Mouse (Mus musculus) forebrain, embryonic 16.5 days (tissue): Measurements from ENCODE around the gene Cotl1. TPM values are rescaled to one million over a fixed set of nuclear protein-coding genes. Genes with fewer than 3 reads are reported as not detected.

Experiments
- ATAC-seq: fragments of 200-750 bp; cut with Nextera tagmentation; 2 replicates; pipeline ENCODE4 v1.8.0; 2017; ENCODE audit warnings: mild to moderate bottlenecking, moderate library complexity
- H3K27ac ChIP-seq: fragments of 300-500 bp; sonication (generic); 2 replicates; pipeline ENCODE4 v1.5.1; 2014; ENCODE audit warnings: low read length, control low read depth
- H3K27me3 ChIP-seq: fragments of 300-500 bp; sonication (generic); replicated peaks from 2 replicates; pipeline ENCODE4 v1.6.1; 2014; ENCODE audit warnings: low read length; ENCODE audit not compliant: control insufficient read depth, insufficient read depth
- H3K36me3 ChIP-seq: fragments of 300-500 bp; sonication (generic); 2 replicates; pipeline ENCODE4 v1.6.1; 2014; ENCODE audit not compliant: control insufficient read depth, insufficient read depth
- H3K4me1 ChIP-seq: fragments of 300-500 bp; sonication (generic); replicated peaks from 2 replicates; pipeline ENCODE4 v1.6.1; 2014; ENCODE audit warnings: low read length; ENCODE audit not compliant: control insufficient read depth, insufficient read depth
- H3K4me2 ChIP-seq: fragments of 300-500 bp; sonication (generic); 2 replicates; pipeline ENCODE4 v1.6.1; 2014; ENCODE audit warnings: mild to moderate bottlenecking, low read length, control low read depth
- H3K4me3 ChIP-seq: fragments of 300-500 bp; sonication (generic); replicated peaks from 2 replicates; pipeline ENCODE4 v1.5.1; 2014; ENCODE audit warnings: mild to moderate bottlenecking, low read length, control low read depth
- H3K9ac ChIP-seq: fragments of 300-500 bp; sonication (generic); replicated peaks from 2 replicates; pipeline ENCODE4 v1.6.1; 2014; ENCODE audit warnings: low read depth, low read length, control low read depth
- H3K9me3 ChIP-seq: fragments of 300-500 bp; sonication (generic); 2 replicates; pipeline ENCODE4 v1.6.1; 2016; ENCODE audit warnings: low read length; ENCODE audit not compliant: control insufficient read depth
- WGBS: fragments of 180-500 bp; shearing (Covaris S2); extraction: QIAGEN DNeasy Blood & Tissue Kit; methylation state at CpG from one replicate; pipeline ENCODE4 v1.1.7; 2014; 5-methylcytosine and 5-hydroxymethylcytosine counted together
- polyA plus RNA-seq: library from polyadenylated mRNA; unstranded; fragments of >200 nt; fragmentation: Nextera tagmentation; extraction: Ambion mirVana; gene quantifications from 2 replicates; pipeline ENCODE4 v1.2.1, GENCODE M21; 2015

The Cotl1 gene
- polyA plus RNA-seq, 1 experiment from 2014 or later: 147 TPM

DNA sequence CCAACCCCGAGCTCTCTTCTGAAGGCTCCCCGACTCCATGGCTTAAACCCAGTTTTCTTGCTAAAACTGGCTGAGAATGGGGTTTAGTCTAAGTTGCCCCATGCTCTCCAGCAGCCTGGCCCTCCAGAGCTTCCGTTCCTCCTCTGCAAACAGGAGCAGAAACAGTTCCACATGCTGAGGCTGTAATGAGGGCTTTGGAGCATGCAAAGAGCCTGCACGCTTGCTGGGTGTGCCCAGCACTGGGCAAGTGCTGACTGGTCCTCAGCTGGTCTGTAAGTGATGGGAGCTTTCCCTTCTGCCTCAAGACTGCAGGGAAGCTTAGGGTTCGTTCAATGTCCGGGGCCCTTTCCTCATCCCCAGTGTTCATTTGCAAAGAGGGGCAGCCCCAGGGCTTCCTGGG, 24.1 kb downstream of the Cotl1 start:
- Histone ChIP-seq H3K9me3 (no peaks in the 10 kb centered on the region), H3K9ac (no peak overlapping the region), H3K27me3 (no peaks in the 10 kb centered on the region), H3K27ac (no peak overlapping the region), H3K4me2 (no peak overlapping the region), H3K4me3 (no peak overlapping the region), H3K36me3 (no peaks in the 10 kb centered on the region), H3K4me1 (peaks cover 11% of the 10 kb centered on the region)
- ATAC-seq: no peak
- 74% methylated on average over 6 of the region's 6 CpGs for WGBS

DNA sequence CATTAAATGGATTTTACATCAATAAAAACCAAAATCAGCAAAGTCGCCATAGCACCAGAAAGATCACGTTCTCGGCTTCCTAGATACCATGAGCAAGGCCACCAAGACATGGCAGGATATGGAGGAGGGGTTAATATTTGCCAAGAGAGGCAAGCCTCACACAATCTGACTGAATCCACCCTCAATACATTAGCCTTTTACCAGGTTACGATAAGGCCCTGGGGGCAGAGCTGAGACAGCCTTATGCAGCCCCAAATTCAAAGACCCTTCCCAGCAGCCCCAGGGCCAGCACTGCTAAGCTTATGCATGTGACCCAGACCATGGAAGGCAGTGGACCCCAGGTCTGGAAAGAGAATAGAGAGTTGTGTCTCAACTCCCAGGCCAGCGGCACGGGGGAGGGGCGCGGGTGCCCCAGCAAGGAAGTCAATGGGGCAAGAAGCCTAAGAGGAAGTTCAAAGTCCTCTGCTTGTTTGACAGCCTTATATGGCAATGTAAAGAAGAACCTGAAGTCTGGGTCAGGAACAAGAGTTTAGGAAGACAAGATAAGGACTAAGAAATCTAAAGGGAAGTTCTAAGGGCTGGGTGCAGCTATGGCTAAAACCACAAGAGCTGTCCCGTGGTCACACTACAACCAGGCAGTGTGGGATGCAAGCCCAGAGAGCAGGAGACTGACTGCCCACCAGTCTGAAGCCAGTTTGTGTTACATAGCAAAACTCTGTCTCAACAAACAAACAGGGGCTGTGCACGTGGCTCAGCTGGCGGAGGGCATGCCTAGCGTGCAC, 27.5 kb downstream of the Cotl1 start:
- H3K4me2 ChIP-seq: no peak overlapping the region
- H3K27me3 ChIP-seq: no peaks in the 10 kb centered on the region
- no peak overlapping the region for H3K4me3 ChIP-seq
- H3K36me3 ChIP-seq: peaks cover 3% of the 10 kb centered on the region; the same call in 1 of the 2 replicates
- 86% methylated on average over 12 of the region's 12 CpGs for WGBS
- no peak for ATAC-seq
- no peaks in the 10 kb centered on the region for H3K9me3 ChIP-seq
- H3K27ac ChIP-seq: no peak overlapping the region
- H3K4me1 ChIP-seq: peaks cover 29% of the 10 kb centered on the region
- H3K9ac ChIP-seq: no peak overlapping the region

DNA sequence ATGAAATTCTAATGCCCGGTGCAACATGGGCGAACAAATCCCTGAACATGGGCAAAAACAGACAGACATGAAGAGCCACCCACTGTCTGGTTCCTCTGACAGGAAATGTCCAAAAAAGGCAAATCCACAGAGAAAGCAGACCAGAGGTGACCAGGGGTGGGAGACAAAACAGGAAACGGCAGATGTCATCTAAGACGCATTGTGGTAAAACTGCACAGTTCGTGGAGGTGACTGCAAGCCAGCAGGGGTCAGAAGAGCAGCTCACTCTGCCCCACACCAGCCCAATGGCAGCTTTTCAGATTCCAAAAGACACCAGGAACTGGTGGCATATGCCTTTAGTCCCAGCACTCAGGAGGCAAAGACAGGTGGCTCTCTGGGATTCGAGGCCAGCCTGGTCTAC, 28.4 kb downstream of the Cotl1 start:
- ATAC-seq: no peak
- H3K9ac ChIP-seq: no peak overlapping the region
- no peaks in the 10 kb centered on the region for H3K27me3 ChIP-seq
- no peak overlapping the region for H3K4me2 ChIP-seq
- H3K36me3 ChIP-seq: peaks cover 3% of the 10 kb centered on the region; the same call in 1 of the 2 replicates
- H3K27ac ChIP-seq: no peak overlapping the region
- peaks cover 30% of the 10 kb centered on the region for H3K4me1 ChIP-seq
- WGBS: 72% methylated on average over 6 of the region's 6 CpGs
- no peak overlapping the region for H3K4me3 ChIP-seq
- H3K9me3 ChIP-seq: no peaks in the 10 kb centered on the region

DNA sequence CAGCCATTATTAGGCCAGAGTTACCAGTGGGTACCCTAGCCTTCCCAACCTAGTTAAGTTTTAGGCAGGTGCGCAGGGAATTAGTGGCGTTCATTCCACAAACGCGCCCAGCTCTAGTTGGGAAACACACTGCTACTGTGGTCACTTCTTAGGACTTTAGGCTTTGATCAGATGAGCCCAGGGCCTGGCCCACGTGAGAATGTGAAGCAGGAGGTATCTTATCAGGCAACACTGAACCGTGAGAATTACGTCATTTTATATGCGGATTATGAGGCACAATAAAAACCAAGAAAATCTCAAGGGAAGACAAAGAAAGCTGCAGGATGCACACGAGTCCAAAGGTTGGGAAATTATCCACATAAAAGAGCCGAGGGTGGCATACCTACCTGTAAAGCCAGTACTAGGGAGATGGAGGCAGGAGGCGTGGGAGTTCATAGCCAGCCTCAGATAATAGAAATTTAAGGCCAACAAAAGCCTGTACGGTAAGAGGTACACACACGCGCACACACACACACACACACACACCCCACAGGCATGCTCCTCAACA, 29.3 kb downstream of the Cotl1 start:
- peaks cover 37% of the 10 kb centered on the region for H3K4me1 ChIP-seq
- WGBS: 75% methylated on average over 14 of the region's 14 CpGs
- peak overlapping the region; percentile 18; the same call in 1 of the 2 replicates for H3K27ac ChIP-seq
- no peaks in the 10 kb centered on the region for H3K27me3 ChIP-seq
- H3K9ac ChIP-seq: 0 out of 2 replicates have a peak overlapping the region, but pooled peaks have one; percentile 2
- no peak overlapping the region for H3K4me3 ChIP-seq
- no peak overlapping the region for H3K4me2 ChIP-seq
- no peak for ATAC-seq
- H3K9me3 ChIP-seq: no peaks in the 10 kb centered on the region
- peaks cover 3% of the 10 kb centered on the region; the same call in 1 of the 2 replicates for H3K36me3 ChIP-seq

DNA sequence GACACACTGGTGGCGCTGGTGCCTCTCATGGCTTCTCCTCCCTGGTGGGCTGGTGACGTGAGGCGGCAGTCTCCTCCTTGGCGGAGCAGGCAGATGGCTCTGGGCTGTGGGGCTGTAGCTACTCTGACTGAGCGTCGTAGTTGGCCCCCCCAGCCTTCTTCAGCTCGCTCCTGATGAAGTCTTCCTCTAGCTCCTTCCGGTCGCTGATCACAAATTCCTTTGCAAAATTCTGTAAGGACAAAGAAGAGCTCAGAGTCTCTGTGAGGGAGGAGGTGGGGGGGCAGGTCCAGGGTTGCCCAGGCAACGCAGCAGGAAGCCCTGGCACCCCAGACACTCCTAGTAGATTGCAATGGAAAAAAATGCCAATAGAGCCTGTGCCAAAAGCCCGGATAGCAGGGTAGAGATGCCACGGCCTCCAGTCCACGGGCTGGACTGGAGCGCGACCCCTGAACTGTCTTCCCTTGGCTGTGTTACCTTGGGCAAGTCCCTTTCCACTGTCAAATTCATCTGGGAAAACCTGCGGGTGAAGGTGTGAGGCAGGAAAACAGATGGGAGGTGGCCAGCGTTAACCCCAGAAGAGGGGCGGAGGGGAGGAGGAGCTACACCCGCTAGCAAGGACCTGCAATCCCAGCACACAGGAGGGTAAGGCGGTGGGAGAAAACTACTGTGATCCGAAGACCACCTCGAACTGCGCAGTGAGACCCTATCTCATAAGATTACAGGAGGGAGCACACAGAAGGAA, 30.0 kb downstream of the Cotl1 start:
- Histone ChIP-seq H3K4me2 (no peak overlapping the region), H3K9me3 (no peaks in the 10 kb centered on the region), H3K27me3 (no peaks in the 10 kb centered on the region), H3K4me1 (peaks cover 44% of the 10 kb centered on the region), H3K4me3 (no peak overlapping the region), H3K36me3 (peaks cover 3% of the 10 kb centered on the region; the same call in 1 of the 2 replicates), H3K27ac (peak overlapping the region; percentile 47; the same call in 1 of the 2 replicates), H3K9ac (peak overlapping the region; percentile 17; the same call in 1 of the 2 replicates)
- WGBS: 39% methylated on average over 20 of the region's 23 CpGs
- ATAC-seq: peak; percentile 34; the same call in 1 of the 2 replicates

DNA sequence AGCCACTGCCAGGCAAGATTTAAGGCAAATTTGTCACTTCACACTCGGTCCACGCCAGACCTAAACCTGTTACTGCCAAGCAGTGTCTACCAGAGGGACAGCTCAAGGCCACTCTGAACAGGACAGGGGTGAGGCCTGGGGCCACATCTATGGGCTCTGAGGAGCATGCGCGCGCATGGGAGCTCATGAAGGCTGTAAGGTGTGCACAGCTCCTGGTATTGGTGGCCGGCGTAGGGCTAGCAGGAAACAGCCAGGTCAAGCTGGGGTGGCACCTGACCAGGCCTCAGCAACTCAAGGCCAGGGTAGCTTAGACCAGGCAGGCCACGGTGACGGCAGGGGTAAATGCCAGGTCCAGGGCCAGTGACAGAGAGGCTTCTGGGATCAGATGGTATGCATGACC, 30.7 kb downstream of the Cotl1 start:
- no peak overlapping the region for H3K4me2 ChIP-seq
- H3K9ac ChIP-seq: no peak overlapping the region
- H3K9me3 ChIP-seq: no peaks in the 10 kb centered on the region
- H3K36me3 ChIP-seq: peaks cover 3% of the 10 kb centered on the region; the same call in 1 of the 2 replicates
- H3K27ac ChIP-seq: no peak overlapping the region
- H3K27me3 ChIP-seq: no peaks in the 10 kb centered on the region
- no peak for ATAC-seq
- peaks cover 48% of the 10 kb centered on the region for H3K4me1 ChIP-seq
- H3K4me3 ChIP-seq: no peak overlapping the region
- WGBS: 80% methylated on average over 9 of the region's 9 CpGs

DNA sequence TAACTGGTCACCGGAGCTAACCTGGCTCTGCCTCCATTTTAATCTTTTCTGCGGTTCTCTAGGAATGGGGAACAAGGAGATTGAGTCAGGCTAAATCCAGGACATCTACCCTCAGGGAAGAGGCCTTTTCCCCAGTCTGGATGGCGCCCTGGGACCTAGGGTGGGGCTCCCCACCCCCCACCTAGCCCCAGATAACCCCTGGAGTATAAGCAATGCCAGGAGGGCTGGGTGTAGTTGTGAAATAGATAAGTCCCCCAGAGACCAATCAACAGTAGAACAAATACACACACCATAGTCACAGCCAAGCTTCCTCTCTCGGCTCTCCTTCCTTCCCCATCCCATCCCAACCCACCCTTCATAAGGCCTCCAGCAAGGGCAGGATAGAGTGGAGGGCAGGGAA, 32.7 kb downstream of the Cotl1 start:
- H3K4me1 ChIP-seq: peaks cover 48% of the 10 kb centered on the region
- H3K27ac ChIP-seq: no peak overlapping the region
- no peak overlapping the region for H3K4me3 ChIP-seq
- H3K4me2 ChIP-seq: no peak overlapping the region
- no peak overlapping the region for H3K9ac ChIP-seq
- no peaks in the 10 kb centered on the region for H3K9me3 ChIP-seq
- 94% methylated on average over 4 of the region's 4 CpGs for WGBS
- H3K36me3 ChIP-seq: peaks cover 3% of the 10 kb centered on the region; the same call in 1 of the 2 replicates
- no peaks in the 10 kb centered on the region for H3K27me3 ChIP-seq
- no peak for ATAC-seq

DNA sequence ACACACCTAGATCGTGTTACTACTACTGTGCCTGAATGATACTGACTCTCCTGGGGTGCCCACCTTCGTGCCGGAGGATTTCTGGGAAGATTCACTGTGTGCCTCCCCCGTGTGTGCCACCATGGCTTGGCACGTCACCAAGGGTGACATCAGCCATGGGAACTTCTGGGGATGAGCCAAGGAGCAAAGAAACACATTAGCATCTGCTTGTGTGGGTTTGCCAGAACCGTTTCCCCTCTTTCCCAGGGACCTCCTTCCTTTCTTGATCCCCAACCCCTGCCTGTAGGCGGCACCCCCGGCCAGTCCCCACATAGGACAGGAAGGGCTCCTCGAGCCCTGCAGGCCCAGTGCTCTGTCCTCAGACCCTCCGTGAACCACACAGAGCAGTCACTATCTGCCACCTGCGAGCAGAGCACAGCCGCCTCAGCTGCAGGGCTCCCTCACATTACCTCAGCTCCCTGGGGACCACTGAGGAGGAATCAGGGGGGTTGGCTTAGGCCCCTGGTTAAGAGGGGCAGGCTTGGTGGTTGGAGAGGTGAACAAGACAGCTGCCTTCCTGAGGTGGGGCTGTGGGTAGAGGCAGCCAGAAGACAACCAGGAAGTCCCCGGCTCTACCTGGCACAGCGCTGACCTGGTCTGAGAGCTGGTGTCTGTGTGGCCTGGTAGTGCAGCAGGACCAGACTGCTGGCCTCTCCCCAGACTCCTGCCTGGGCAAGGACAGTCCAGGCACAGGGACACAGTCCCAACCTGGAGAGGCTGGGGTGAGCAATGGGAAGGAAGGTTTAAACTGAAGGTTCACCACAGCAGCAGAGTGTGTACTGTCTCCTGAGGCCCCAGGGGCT, 33.7 kb downstream of the Cotl1 start:
- Histone ChIP-seq H3K36me3 (peaks cover 3% of the 10 kb centered on the region; the same call in 1 of the 2 replicates), H3K27me3 (no peaks in the 10 kb centered on the region), H3K9ac (peak overlapping the region; percentile 38; the same call in 1 of the 2 replicates), H3K4me2 (no peak overlapping the region), H3K4me1 (peaks cover 43% of the 10 kb centered on the region), H3K27ac (peak overlapping the region; percentile 50), H3K4me3 (no peak overlapping the region), H3K9me3 (no peaks in the 10 kb centered on the region)
- ATAC-seq: peak; percentile 60
- WGBS: 42% methylated on average over 14 of the region's 14 CpGs
